Mouse (Mus musculus): ENCODE results near the gene Zfp933.
"Not testable (repeated sequence)": the region's sequence is repeated elsewhere in the genome, so short reads cannot be mapped to it uniquely, and the experiment has no call there.

Zfp933 gene

GRCm38 (mm10) chr4:147847614-147848583 is at the start of gene Zfp933:
Zfp933 (minus strand) TSS chr4:147848366.
- peak; percentile 47 to 65 for DNase-seq (ENCODE audit: low spot score in 2 of 2)

- DNase-seq (ENCODE audit: low spot score in 2 of 2) = no peak
These were observed 49.2 kb upstream of the Zfp933 start for GRCm38 (mm10) chr4:147897348-147897747.

- no peak for DNase-seq (ENCODE audit: low spot score in 2 of 2)
These were observed 48.2 kb upstream of the Zfp933 start for GRCm38 (mm10) chr4:147896411-147896810.

- no peak for DNase-seq (ENCODE audit: low spot score in 2 of 2)
These were observed 47.7 kb upstream of the Zfp933 start for GRCm38 (mm10) chr4:147895815-147896330.

GRCm38 (mm10) chr4:147890341-147890740 is 42.2 kb upstream of the Zfp933 start:
- DNase-seq (ENCODE audit: low spot score in 2 of 2) = no peak

GRCm38 (mm10) chr4:147888237-147888636 is 40.1 kb upstream of the Zfp933 start:
- DNase-seq (ENCODE audit: low spot score in 2 of 2) = no peak

GRCm38 (mm10) chr4:147887277-147887676 is 39.1 kb upstream of the Zfp933 start:
- no peak for DNase-seq (ENCODE audit: low spot score in 2 of 2)

- no peak for DNase-seq (ENCODE audit: low spot score in 2 of 2)
These were observed 38.0 kb upstream of the Zfp933 start for GRCm38 (mm10) chr4:147886158-147886557.

- DNase-seq (ENCODE audit: low spot score in 2 of 2) = no peak
These were observed 36.0 kb upstream of the Zfp933 start for GRCm38 (mm10) chr4:147884138-147884537.

- DNase-seq (ENCODE audit: low spot score in 2 of 2) = no peak
These were observed 34.9 kb upstream of the Zfp933 start for GRCm38 (mm10) chr4:147883041-147883440.

- no peak for DNase-seq (ENCODE audit: low spot score in 2 of 2)
These were observed 33.6 kb upstream of the Zfp933 start for GRCm38 (mm10) chr4:147881792-147882191.

- DNase-seq (ENCODE audit: low spot score in 2 of 2) = no peak
These were observed 31.7 kb upstream of the Zfp933 start for GRCm38 (mm10) chr4:147879865-147880264.

GRCm38 (mm10) chr4:147879456-147879855 is 31.3 kb upstream of the Zfp933 start:
- no peak for DNase-seq (ENCODE audit: low spot score in 2 of 2)

- DNase-seq (ENCODE audit: low spot score in 2 of 2) = no peak
These were observed 30.4 kb upstream of the Zfp933 start for GRCm38 (mm10) chr4:147878537-147878936.

- no peak for DNase-seq (ENCODE audit: low spot score in 2 of 2)
These were observed 27.8 kb upstream of the Zfp933 start for GRCm38 (mm10) chr4:147875852-147876575.

GRCm38 (mm10) chr4:147869238-147869637 is 21.1 kb upstream of the Zfp933 start:
- no peak for DNase-seq (ENCODE audit: low spot score in 2 of 2)

- peak; percentile 86 to 93 for DNase-seq (ENCODE audit: low spot score in 2 of 2)
These were observed 20.4 kb upstream of the Zfp933 start, which contains the start of the genes Miip and Fv1 for GRCm38 (mm10) chr4:147868450-147869031. Miip (minus strand) TSS chr4:147868816. Fv1 (plus strand) TSS chr4:147868979.

- DNase-seq (ENCODE audit: low spot score in 2 of 2) = no peak
These were observed 19.6 kb upstream of the Zfp933 start for GRCm38 (mm10) chr4:147867563-147868449.

- DNase-seq (ENCODE audit: low spot score in 2 of 2) = not testable (repeated sequence)
These were observed 18.6 kb upstream of the Zfp933 start for GRCm38 (mm10) chr4:147866793-147867192.

GRCm38 (mm10) chr4:147866056-147866455 is 17.9 kb upstream of the Zfp933 start:
- DNase-seq (ENCODE audit: low spot score in 2 of 2) = no peak

- no peak for DNase-seq (ENCODE audit: low spot score in 2 of 2)
These were observed 17.5 kb upstream of the Zfp933 start for GRCm38 (mm10) chr4:147865651-147866050.

Data from frontal cortex, postnatal 25 days (tissue).